Mouse (Mus musculus) G1E (cell line): ENCODE results near the gene Mtif3.
"Not testable (repeated sequence)": the region's sequence is repeated elsewhere in the genome, so short reads cannot be mapped to it uniquely, and the experiment has no call there.

Experiments
- CTCF ChIP-seq: IDR thresholded peaks from 2 replicates; pipeline ENCODE4 v1.5.1; 2012; ENCODE audit warnings: low read depth, low read length, inconsistent platforms, mixed read lengths
- GATA1 ChIP-seq: IDR thresholded peaks from 2 replicates; pipeline ENCODE4 v1.6.1; 2012; ENCODE audit warnings: borderline replicate concordance, low read length, inconsistent platforms, mixed read lengths
- TAL1 ChIP-seq: conservative IDR thresholded peaks from 2 replicates; pipeline ENCODE4 v1.6.1; 2012; ENCODE audit warnings: low read depth, low read length, inconsistent platforms, mixed read lengths

DNA sequence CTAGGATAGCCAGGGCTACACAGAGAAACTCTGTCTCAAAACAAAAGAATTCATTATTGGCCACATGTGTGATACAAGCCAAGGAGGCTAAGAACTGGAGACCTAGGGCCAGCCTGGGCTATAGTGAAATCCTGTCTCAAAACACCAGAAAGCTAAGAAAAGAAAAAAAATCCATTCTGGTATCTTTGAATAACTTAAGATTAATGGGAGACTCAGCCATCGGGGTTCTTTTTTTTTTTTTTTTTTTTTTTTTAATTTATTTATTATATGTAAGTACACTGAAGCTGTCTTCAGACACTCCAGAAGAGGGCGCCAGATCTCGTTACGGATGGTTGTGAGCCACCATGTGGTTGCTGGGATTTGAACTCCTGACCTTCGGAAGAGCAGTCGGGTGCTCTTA is 46.2 kb downstream of the Mtif3 start:
- not testable (repeated sequence) for TF ChIP-seq CTCF, GATA1, TAL1
